Mouse (Mus musculus) liver, adult 2 months (tissue): ENCODE measurements at regions not wholly inside any gene's neighbourhood (a gene's known extent, or its start where the extent isn't known, plus 50 kb on each side); places are given as distances from the start of the nearest gene placed in this dataset.

Source experiments
- CTCF ChIP-seq: fragments of 200-500 bp; IDR thresholded peaks from 2 replicates; pipeline ENCODE4 v1.5.1; 2011; ENCODE audit warnings: low read depth, low read length, control low read depth
- POLR2A ChIP-seq: fragments of 200-500 bp; IDR thresholded peaks from 2 replicates; pipeline ENCODE4 v1.6.1; 2011; ENCODE audit warnings: low read length, control low read depth; ENCODE audit not compliant: insufficient read depth; ENCODE audit errors: extremely low read depth

DNA sequence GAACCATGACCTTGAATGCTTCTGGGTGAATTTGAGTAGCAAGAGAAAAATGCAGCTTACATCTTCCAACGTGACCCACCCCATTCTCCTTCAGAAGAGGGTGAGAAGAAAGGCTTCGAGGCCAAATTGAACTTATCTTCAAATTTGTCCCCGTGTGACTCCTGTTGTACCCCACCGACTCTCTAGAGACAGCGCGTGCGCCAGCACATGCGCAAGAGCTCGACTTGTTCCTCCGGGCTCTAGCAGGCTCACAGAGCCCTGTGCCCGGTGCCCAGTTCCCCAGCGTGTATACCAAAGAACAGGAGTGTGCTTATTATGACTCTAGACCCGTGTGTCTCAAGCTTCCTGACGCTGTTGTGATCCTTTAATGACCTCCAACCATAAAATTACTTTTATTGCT lies 59.0 kb downstream of the Gm26897 start:
- TF ChIP-seq CTCF (no peak), POLR2A (no peak)
